Mouse (Mus musculus): ENCODE measurements around the gene Bphl.

The Bphl gene

DNA sequence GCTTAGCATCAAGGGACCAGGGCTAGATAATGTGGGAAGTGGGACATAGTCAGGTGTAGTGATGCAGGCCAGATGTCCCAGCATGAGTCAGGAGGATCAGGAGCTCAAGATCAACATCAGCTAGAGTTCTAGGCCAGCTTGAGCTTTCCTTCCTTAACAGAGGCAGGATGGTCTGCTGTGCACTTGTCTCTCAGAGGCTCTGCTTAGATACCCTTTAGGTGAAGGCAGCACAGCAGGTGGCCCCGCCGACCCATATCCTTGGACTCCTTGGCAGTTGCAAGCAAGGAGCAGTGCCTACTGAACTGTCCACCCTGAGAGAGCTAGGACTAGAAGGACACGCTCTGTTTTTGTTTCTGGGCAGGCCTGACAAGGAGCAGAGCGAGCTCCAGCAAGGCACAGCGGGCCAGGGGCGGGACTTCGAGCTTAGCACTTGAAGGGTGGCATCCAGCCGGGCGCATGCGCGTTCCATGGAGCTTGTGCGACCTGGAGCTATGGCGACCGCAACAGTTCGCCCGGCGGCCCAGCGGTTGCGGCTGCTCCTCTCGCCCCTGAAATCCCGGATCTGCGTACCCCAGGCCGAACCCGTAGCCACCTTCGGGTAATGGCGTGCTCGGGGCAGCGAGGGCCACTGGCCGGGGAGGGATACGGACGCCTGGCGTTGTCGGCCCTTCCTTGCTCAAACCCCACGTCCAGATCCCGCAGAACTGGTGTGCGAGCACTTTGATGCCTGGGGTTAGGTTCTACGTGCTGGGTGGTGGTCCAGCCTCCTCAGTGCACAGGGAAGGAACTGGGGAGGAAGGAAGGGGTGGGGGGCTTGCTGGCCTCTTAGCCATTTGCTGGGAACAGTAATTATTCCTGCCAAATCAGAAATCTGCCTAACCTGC is at the start of gene Bphl:
TSS of gene Bphl (plus strand) at position 426 of the 884 bp plus-strand sequence.
- DNase-seq (ENCODE audit: low spot score in 2 of 2), result peak; percentile 91

DNA sequence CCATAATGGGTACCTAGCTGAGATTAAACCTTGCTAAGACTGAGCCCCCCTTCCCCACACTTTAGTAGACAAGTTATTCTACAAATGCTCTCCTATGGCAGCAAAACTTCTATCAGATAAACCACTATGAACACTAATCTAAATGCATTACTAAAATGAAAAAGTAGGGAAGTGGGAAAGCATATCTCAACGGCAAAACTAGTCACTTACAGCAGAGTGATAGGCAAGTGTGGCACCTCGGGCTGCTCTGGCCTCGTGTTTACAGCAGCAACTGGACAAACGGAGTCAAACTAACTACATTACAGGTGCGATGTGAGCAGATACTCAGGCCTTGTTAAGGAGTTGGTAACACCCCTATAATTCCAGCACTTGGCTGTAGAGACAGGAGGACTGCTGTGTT is 47.8 kb upstream of the Bphl start:
- no peak for DNase-seq (ENCODE audit: low spot score in 2 of 2)

DNA sequence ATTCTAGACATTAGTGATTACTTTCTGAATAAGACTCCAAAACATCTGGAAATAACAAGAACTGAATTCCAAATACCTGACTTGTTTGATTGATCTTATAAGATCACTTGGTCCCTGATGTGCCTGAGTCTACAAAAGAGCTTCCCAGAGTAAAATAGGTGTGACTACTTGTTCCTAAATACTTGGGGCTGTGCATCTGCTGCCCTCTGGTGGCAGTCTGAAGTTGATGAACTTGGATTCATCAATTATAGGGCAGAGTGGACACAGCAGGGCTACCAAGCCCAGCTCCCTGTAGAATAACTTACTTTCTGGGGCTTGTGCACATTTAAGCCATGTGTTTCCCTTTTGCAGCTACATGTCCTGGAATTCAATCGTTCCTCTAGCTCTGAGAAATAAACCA is 42.2 kb upstream of the Bphl start:
- peak; percentile 25 to 47 for DNase-seq (ENCODE audit: low spot score in 2 of 2)

DNA sequence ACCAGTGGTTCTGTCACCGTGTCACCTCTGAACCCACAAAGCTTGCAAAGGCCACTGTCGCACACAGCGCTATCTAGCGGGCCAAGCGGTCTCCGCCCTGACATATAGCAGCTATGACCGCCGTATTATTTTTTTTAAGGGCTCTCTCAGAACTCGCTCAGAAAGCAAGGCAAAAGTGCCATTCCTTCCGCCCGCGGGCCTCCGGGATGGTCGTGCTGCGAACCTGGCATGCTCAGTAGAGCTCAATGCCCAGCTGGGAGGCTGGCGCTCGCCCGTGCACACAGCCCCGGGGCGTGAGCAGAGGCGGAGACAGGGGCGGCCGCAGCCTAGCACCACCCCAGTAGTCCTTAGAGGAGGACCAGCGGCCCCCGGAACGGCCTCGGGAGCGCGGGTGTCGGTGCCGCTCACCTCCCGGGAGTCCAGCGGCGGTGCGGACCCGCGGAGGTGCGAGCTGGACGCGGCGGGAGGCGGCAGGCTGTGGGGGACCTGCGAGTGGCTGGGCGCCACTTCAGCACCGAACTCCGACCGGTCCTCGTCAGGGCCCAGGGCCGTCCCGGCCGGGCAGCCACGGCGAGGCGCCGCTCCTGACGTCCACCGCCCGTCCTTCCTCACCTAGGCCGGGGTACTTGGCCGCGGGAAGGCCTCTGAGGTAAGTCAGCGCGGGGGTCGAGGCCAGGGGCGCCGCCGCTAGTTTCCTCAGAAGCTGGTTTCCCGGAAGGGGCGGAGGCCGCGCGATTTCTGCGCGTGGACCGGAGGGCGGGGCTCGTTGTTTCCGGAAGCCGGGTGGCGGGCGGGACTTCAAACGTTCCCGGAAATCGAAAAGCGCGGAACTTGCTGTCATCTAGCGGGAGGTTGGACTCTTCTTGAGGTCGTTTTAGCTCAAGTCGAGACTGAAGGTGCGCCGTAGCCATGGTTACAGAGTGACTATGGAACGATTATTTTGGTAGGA is 35.1 kb upstream of the Bphl start, which contains the start of the genes Ripk1 and Serpinb6a:
TSS of gene Ripk1 (plus strand) at position 306 of the 949 bp plus-strand sequence.
TSS of gene Serpinb6a (minus strand) at position 737 of the 949 bp plus-strand sequence.
- DNase-seq (ENCODE audit: low spot score in 2 of 2), result peak; percentile 88

DNA sequence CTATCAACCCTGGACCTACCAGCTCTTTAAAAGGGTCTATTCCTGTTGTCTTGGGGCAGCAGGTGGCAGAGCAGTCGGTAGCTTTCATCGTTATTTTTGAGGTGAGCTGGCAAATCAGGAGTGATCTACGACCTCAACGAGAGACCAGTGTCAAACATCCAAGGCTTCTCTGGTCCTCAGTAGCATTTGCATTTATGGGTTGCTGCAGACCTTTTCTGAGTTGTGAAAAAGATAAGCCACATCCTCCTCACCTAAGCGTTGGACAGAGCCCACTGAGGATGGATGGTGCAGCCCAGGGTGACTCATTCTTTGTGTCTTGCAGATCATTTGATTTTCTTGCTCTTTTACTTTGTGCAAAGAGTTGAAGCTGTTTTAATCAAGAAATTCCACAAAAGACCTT is 34.3 kb upstream of the Bphl start:
- DNase-seq (ENCODE audit: low spot score in 2 of 2), result no peak

DNA sequence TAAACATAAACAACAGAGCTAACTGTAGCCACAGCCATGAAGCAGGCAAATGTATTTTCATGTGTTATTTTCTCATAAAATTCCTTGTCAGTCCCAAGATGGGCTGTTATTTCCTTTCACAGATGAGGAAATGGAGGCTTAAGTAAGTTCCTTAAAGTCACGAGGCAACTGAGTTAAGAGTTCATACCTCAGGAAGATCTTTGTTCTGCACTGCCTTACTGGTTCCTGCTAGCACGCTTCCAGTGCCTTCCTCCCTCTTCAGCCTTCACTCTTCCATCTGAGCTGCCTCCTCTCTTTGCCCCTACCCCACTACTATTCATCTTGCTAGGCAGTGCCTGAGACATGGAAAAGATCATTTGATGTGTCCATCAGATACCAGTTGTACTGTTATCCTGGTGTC is 30.2 kb upstream of the Bphl start:
- DNase-seq (ENCODE audit: low spot score in 2 of 2), result no peak

DNA sequence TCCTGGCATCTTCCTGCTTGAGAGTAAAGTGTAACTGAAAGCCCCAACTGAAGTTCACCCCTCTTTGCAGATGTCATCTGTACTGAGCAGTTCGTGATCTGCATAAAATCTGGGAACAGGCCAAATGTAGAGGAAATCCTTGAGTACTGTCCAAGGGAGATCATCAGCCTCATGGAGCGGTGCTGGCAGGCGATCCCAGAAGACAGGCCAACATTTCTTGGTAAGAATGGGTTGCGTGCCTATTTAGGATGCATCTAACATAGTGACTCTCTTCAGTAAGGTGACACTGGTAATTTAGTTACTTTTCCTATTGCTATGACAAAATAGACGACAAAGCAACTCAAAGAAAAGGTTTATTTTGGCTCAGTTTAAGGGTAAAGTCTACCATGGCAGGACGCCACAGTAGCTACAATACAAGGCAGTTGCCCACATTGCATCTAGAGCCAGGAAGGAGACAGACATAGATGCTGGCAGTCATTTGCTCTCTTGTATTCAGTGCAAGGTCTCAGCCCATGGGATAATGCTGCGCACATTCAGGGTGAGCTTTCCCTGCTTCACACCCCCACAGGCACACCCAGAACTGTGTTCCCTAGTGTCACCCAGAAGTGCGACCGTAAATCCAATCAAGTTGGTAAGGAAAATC is 20.3 kb upstream of the Bphl start:
- no peak for DNase-seq (ENCODE audit: low spot score in 2 of 2)

DNA sequence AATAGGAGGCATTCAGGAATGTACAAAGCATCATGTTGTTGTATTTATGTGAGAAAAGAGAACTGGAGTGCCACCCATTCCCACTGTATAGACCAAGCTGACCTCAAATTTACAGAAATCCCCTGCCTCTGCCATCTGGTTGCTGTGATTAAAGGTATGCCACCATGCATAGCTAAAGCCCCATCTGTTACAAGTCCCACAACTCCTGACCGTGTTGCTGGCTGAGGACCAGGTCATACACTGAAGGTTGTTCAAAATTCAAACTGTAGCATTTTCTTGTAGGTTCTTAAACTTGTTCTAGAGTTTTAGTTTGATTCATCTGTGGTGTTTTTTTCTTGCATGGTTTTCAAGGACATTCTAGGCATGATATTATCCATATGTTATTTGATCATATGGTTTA is 18.9 kb upstream of the Bphl start:
- no peak for DNase-seq (ENCODE audit: low spot score in 2 of 2)

DNA sequence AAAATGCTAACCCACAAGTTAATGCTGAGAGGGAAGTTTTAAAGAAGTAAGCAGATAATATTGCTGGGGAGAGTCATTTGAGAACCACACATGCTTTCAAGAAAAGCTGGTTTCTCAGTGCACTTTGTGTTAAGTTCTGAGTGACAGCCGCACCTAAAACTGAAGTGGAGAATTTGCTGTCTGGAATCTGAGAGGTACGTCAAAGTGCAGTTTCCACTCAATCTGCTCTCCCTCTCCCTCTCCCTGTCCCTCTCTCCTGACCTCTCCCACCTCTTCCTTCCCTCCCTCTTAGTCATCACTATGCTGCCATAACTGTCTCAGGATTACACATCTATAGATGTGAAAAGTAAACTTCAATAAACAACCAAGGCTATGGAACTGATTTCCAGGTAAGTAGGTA is 15.4 kb upstream of the Bphl start:
- no peak for DNase-seq (ENCODE audit: low spot score in 2 of 2)

DNA sequence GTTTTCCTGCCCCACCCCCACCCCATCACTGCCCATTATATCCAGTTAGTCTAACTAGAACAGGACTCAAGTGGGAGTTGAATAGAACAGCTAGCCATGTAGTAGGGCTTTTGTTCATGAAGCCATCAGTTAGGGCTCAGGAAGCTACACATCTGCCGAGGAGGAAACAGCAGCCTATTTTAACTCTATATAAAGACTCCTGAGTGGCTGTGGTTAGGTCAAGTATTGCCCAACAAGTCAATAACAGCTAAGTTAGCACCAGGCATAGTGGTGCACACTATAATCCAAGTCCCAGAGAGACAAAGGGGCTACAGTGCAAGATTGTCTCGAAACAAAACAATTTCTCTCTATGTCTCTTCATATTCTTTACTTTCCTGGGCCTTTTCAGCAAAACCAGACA is 5.4 kb upstream of the Bphl start:
- DNase-seq (ENCODE audit: low spot score in 2 of 2), result no peak

DNA sequence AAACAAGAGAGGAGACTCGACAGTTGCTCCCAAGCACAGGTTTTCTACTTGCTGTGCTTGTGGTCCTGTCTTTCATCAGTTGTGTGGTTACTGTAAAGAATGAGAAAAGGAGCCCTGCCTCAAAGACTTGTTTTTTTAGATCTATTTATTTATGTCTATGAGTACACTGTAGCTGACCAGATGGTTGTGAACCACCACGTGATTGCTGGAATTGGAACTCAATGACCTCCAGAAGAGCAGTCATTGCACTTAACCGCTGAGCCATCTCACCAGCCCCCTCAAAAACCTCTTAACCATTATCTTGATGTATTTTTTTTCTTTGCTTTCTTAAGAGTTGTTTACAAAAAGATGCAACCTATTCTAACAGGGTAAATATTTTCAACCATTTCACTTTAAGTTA is 2.0 kb upstream of the Bphl start:
- DNase-seq (ENCODE audit: low spot score in 2 of 2), result no peak

DNA sequence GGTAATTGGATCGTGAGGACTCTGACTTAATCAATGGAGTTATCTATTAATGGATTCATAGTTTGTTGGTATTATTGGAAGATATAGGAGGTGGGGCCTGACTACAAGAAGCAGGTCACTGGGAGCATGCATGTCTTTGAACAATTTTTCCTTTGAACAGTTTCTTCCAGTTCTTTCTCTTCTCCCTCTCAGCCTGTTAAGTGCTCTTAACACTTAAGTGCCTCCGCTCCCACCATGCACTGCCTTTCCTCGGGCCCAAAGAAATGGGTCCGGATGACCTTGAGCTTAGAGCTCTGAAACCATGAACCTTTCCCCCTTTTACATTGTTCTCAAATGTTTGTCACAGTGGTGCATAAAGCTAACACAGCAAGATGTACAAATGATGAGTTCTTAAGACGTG is 671 bp upstream of the Bphl start:
- DNase-seq (ENCODE audit: low spot score in 2 of 2), result no peak

DNA sequence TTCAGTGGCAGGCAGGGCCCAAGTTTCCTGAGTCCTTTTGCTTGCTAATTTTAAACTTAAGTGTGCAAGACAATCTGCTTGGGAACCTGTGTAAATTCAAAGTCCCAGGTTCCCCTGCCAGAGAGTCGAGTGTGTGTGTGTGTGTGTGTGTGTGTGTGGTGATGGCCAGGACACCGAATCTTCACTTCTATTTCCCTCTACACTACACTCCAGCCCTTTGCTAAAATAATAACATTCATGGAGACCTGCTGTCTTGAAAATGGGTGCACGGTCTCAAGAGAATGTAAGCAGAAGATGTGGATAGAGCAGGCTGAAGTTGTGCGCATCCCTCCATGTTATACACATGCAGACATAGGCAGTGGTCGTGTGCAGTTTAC is 647 bp downstream of the Bphl start:
- no peak for DNase-seq (ENCODE audit: low spot score in 2 of 2)

DNA sequence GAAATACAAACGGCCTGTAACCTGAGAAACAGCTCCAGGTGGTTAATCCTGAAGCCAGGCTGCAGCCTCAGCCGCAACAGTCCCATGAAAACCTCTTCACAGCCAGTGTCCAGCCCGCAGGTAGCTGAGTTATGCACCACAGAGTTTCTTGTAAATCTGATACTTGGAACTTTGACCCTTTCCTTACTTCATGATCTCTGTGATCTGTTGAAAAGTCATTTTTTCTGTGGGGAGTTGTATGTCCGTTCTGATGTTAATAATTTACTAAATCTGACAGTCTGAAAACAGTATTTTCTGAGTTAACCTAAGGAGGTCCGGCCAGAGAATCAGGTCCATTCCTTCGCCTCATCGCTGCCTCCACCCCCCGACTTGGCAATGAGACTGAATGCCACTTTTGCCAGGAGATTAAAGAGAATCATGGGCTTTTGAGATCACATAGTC is 1.5 kb downstream of the Bphl start:
- DNase-seq (ENCODE audit: low spot score in 2 of 2), result no peak

DNA sequence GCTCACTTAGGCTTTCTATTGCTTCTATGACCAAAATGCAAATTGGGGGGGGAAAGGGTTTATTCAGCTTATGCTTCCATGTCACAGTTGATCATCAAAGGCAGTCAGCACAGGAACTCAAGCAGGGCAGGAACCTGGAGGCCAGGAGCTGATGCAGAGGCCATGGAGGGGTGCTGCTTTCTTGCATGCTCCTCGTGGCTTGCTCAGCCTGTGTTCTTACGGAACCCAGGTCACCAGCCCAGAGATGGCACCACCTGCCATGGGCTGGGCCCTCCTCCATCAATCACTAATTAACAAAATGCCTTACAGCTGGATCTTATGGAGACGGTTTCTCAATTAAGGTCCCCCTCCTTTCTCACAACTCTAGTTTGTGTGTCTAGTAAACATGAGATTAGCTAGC is 2.7 kb downstream of the Bphl start:
- DNase-seq (ENCODE audit: low spot score in 2 of 2), result no peak

DNA sequence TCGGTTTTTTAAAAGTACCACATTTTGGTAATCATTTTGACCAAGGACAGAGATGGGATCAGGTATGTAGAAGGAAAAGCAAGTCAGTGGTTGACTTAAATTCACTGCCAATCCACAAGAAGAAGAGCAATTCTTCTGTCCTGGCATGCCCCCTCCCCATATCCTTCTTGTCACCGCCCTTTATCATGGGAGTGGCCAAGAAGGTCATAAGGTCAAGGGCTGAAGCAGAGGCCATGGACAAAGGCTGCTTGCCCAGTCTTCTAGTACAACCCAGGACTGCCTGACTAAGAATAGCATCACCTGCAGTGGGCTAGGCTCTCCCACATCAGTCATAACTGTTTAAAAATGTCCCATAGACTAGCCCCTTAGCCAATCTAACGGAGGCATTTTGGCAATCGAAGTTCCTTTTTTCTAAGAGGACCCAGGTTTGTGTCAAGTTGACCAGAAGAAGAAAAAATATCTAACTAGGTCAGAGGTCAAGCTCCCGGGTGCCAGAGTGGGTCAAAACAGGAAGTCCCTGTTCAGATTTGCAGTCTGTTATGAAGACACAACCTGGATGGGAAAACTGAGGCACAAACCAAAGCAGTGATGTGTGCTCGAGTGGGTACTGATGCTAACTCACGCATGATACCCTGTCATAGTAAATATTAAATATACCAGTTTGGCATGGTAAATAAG is 6.5 kb downstream of the Bphl start:
- DNase-seq (ENCODE audit: low spot score in 2 of 2), result no peak

DNA sequence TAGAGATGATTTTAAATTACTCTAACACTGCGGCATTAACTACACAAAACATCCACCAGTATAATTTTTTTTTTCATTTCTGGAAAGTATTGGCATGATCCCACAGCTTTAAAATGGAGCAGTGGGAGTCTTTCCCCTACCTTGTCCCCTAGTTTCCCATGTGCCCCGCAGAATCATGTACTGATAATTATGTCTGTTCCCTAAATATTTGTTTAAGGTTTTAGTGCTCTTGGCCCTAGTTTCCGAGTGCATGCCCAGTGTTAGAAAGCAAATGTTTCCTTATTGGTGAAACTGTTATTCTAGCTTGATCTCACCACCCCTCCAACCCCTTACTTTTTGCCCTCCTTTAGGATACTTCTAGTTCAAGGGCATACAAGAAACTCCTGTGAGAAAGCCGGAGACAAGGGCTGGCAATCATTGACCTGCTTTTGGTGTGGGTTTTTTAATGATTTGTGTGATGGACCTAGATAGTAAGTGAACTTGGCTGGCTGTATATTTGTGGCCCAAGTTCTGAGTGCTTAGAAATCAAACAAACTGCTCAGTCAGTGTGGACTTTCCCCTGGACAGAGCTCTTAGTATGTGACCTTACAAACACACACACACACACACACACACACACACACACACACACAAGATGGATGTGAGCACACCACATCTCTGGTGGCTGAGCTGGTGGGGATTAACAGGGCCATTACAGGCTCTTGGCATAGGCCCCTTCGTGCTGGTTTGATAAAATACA is 8.3 kb downstream of the Bphl start:
- no peak for DNase-seq (ENCODE audit: low spot score in 2 of 2)

DNA sequence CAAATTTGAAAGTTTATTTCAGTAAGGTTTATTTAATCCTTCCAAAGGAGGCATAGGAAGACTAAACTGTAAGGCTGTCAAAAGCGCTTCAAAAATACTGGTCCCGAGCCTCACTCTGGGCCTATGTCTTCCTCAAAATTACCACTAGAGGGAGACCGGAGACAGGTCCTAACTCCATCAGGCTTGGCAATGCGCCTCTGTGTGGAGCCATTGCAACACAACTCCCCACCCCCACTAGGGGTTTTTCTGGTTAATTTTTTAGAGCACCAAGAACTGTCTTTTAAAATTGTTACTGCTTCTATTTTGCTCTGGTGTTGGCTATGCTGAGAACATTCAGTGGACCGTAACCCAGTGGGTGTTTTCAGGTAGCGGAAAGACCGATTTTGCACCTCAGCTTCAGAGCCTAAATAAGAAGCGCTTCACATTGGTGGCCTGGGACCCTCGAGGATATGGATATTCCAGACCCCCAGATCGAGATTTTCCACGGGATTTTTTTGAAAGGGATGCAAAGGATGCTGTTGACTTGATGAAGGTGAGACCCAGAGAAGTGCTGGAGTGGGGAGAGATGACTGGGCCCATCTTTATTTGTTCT is 9.1 kb downstream of the Bphl start:
- DNase-seq (ENCODE audit: low spot score in 2 of 2), result peak; percentile 72

DNA sequence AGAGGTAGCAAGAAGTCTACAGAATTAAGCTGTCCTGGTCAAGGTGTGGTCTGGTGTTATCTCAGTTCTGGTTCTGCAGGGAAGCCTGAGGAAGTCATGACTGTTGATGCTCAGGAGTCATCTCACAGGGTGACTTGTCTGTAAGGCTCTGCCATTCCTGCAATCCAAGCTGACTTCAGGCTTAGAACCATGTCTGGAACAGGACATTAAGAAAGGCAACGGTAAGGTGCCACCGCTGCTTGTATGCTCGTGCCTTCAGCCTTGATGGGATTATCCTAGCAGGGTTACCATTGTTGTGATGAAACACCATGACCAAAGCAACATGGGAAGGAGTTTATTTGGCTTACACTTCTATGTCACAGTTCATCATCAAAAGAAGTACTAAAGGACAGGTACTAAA is 10.1 kb downstream of the Bphl start:
- no peak for DNase-seq (ENCODE audit: low spot score in 2 of 2)

DNA sequence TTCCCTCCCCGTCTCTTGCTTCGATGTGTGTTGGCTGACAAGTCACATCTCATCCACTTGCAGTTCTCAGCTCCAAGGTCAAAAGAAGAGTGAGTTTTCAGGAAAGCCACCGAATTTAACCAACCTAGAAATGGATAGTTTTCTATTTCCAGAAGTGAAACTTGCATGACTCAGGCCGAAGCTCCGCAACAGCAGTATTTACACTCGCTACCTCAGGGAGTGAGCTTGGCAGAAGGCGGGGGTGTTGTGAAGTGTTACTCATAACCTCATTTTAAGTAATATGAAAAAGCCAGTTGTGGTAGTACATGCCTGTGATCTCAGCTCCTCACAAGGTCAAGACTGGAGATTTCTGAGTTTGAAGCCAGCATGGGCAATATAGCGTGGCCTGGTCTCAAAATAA is 13.1 kb downstream of the Bphl start:
- DNase-seq (ENCODE audit: low spot score in 2 of 2), result peak; percentile 56 to 74

Data from right cerebral cortex, postnatal 36 days (tissue).